Mouse (Mus musculus): ENCODE results near the gene Nectin4.

The Nectin4 gene

GRCm38 (mm10) chr1:171410231-171410630 is 40.3 kb downstream of the Nectin4 start:
- no peak for ATAC-seq (ENCODE audit: insufficient number of reproducible peaks, low FRiP score, low TSS enrichment)

- peak; percentile 95 for ATAC-seq (ENCODE audit: insufficient number of reproducible peaks, low FRiP score, low TSS enrichment)
Measured at GRCm38 (mm10) chr1:171410947-171411484, 41.1 kb downstream of the Nectin4 start, which contains the start of gene Usf1. Usf1 (plus strand) TSS chr1:171411313.

- peak; percentile 53 for ATAC-seq (ENCODE audit: insufficient number of reproducible peaks, low FRiP score, low TSS enrichment)
Measured at GRCm38 (mm10) chr1:171411492-171411941, 41.6 kb downstream of the Nectin4 start.

GRCm38 (mm10) chr1:171412001-171412441 is 42.1 kb downstream of the Nectin4 start:
- no peak for ATAC-seq (ENCODE audit: insufficient number of reproducible peaks, low FRiP score, low TSS enrichment)

- ATAC-seq (ENCODE audit: insufficient number of reproducible peaks, low FRiP score, low TSS enrichment): no peak
Measured at GRCm38 (mm10) chr1:171412446-171412845, 42.5 kb downstream of the Nectin4 start.

- no peak for ATAC-seq (ENCODE audit: insufficient number of reproducible peaks, low FRiP score, low TSS enrichment)
Measured at GRCm38 (mm10) chr1:171413608-171414007, 43.7 kb downstream of the Nectin4 start.

- ATAC-seq (ENCODE audit: insufficient number of reproducible peaks, low FRiP score, low TSS enrichment): no peak
Measured at GRCm38 (mm10) chr1:171418660-171419059, 48.8 kb downstream of the Nectin4 start, which contains the start of gene Tstd1. Tstd1 (plus strand) TSS chr1:171418872.

- ATAC-seq (ENCODE audit: insufficient number of reproducible peaks, low FRiP score, low TSS enrichment): no peak
Measured at GRCm38 (mm10) chr1:171419291-171419882, 49.5 kb downstream of the Nectin4 start.

GRCm38 (mm10) chr1:171419905-171420304 is 50.0 kb downstream of the Nectin4 start:
- no peak for ATAC-seq (ENCODE audit: insufficient number of reproducible peaks, low FRiP score, low TSS enrichment)

GRCm38 (mm10) chr1:171422504-171423095 is 52.7 kb downstream of the Nectin4 start:
- no peak for ATAC-seq (ENCODE audit: insufficient number of reproducible peaks, low FRiP score, low TSS enrichment)

- no peak for ATAC-seq (ENCODE audit: insufficient number of reproducible peaks, low FRiP score, low TSS enrichment)
Measured at GRCm38 (mm10) chr1:171424638-171425037, 54.7 kb downstream of the Nectin4 start.

- ATAC-seq (ENCODE audit: insufficient number of reproducible peaks, low FRiP score, low TSS enrichment): no peak
Measured at GRCm38 (mm10) chr1:171425126-171425525, 55.2 kb downstream of the Nectin4 start.

GRCm38 (mm10) chr1:171432158-171432557 is 62.3 kb downstream of the Nectin4 start:
- no peak for ATAC-seq (ENCODE audit: insufficient number of reproducible peaks, low FRiP score, low TSS enrichment)

GRCm38 (mm10) chr1:171435288-171435814 is 65.5 kb downstream of the Nectin4 start:
- no peak for ATAC-seq (ENCODE audit: insufficient number of reproducible peaks, low FRiP score, low TSS enrichment)

GRCm38 (mm10) chr1:171435974-171436373 is 66.1 kb downstream of the Nectin4 start:
- no peak for ATAC-seq (ENCODE audit: insufficient number of reproducible peaks, low FRiP score, low TSS enrichment)

- peak; percentile 99 for ATAC-seq (ENCODE audit: insufficient number of reproducible peaks, low FRiP score, low TSS enrichment)
Measured at GRCm38 (mm10) chr1:171437264-171438013, 67.5 kb downstream of the Nectin4 start, which contains the start of gene F11r. F11r (plus strand) TSS chr1:171437535.
